Mouse (Mus musculus) activated CD4-positive, CD25-positive, alpha-beta regulatory T cell (primary cell): ENCODE measurements around the gene Reep6. TPM values are rescaled to one million over a fixed set of nuclear protein-coding genes. Genes with fewer than 3 reads are reported as not detected.

Source experiments
- polyA plus RNA-seq, 2 experiments: library from polyadenylated mRNA; unstranded; fragments of 100-300 nt; shearing (Covaris generic); gene quantifications; one replicate each; pipeline ENCODE4 v1.2.1; 2017

Reep6 gene
- under 1 TPM; 0.31 to 0.75 TPM for polyA plus RNA-seq

DNA sequence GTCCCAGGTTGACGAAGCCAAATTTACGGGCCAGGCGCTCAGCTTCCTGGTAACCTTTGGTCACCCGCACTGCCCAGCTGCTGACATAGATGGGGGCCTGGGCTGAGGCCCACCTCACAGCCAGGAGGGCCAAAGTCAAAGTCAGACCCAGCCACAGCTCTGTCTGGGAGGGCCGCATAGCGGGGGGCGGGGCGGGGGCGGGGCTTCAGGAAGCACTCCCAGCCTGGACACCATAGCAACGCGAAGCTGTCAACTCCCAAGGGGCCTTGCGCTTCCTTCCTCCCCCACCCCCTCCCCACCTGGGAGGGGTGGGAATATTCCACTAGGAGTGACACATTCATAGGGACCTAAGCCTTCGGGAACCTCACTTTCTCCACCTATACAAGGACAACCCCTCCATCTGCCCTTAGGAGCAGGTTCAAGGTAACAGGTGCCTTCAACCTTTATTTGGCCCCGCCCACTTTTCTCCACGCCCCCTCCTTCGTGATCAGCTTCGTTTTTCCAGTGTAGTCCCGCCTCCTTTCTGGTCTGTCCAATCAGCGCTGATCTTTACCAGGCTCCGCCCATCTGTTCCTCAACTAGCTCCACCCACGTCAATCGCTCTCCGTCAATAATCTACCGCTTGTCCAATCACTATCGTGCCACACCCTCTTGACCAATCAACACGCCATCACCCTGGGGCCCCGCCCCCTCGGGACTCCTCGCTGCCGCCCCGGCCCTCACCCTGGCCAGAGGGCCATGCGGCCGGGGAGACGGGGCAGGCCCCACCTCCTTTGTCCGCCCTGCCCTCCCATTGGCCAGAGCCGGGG lies at the start of gene Reep6, which contains the start of gene Pcsk4:
TSS of gene Reep6 (plus strand) at position 681 of the 809 bp plus-strand sequence.
TSS of gene Pcsk4 (minus strand) at position 226 of the 809 bp plus-strand sequence.

DNA sequence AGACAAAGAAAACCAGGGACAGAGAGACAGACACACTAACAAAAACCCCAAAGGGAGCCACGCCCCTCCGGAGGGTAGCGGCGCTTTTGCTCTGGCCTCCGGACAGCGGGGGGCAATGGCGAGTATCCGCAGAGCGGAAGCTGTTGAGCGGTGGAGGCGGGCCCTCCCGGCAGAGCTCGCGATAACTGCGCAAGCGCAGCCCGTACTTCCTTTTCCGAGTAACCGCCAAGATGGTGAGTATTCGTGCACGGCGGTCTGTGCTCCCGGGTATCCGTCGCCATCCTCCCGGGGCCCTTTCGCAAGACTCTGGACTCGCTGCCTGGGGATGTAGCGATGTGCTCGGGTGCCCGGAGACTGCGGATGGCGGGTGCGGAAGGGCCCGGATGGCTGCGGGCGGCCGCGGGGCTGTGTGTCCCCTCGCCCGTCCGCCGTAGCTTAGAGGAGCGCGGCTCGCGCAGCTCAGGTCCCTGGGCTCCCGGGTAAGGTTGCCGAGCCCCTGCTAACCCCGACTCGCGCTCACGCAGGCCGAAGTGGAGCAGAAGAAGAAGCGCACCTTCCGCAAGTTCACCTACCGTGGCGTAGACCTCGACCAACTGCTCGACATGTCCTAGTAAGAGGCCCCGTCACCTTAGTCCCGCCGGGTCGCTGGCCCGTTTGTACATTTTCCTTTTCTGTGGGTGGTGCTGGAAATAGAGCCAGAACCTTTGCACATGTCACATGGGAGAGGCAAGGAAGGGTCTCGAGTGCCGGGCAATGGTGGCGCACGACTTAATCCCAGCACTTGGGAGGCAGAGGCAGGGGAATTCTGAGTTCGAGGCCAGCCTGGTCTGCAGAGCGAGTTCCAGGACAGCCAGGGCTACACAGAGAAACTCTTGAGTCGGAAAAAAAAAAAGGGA lies 37.3 kb upstream of the Reep6 start, which contains the start of gene Rps15:
TSS of gene Rps15 (plus strand) at position 203 of the 896 bp plus-strand sequence.

DNA sequence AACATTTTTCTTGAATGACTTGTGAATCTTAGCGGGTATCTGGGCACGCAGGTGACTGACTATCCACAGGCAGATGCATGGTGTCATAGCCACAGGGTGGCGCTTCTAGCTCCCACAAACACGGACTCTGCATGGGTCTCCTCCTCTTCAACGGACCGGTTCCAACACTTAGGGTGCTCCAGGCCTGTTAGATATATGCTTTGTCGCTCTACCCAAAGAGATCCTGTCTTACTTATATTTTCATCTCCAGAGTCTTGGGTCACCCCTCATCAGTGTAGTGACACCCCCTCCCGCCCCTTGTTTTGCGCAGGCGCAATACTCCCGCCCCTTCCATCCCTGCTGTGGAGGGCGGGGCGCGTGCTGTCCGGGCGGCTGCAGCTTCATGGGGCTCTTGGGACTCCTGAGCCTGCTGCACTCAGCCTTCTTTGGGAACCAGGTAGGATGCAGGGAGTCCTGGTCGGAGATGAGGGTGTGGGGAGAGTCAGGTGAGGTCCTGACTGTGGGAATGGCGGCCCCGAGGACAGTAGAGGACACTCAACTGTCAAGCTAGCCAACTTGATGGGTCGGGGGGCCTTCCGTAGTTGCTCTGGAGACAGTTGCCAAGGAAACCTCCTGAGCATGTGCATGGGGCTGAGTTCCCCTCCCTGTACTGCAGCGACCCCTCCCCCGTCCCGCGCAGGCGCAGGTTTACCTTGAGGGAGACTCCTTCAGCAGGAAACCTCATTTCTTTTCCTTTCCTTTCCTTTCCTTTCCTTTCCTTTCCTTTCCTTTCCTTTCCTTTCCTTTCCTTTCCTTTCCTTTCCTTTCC lies 33.9 kb upstream of the Reep6 start, which contains the start of gene Apc2:
TSS of gene Apc2 (plus strand) at position 360 of the 808 bp plus-strand sequence.

DNA sequence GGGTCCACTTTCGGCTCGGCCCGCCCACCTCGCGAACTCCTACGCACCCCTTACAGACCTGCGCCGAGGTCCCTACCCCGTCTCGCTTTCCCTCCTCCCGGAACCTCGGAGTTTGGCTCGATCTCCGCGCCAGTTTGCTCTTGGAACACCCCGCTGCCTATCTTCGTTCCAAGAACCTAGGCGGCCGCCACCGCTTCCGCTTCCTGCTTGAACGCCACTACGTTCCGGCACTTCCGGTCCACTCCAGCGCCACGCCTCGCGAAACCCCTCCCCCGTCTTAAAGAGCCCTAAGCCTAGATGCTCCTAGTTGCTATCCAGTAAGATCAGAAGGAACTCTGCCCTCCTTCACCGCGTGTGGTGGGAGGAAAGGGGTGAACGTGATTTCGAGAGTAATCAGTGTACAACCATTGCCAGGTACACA lies 9.4 kb upstream of the Reep6 start, which contains the start of gene 2310011J03Rik:
TSS of gene 2310011J03Rik (minus strand) at position 198 of the 421 bp plus-strand sequence.

DNA sequence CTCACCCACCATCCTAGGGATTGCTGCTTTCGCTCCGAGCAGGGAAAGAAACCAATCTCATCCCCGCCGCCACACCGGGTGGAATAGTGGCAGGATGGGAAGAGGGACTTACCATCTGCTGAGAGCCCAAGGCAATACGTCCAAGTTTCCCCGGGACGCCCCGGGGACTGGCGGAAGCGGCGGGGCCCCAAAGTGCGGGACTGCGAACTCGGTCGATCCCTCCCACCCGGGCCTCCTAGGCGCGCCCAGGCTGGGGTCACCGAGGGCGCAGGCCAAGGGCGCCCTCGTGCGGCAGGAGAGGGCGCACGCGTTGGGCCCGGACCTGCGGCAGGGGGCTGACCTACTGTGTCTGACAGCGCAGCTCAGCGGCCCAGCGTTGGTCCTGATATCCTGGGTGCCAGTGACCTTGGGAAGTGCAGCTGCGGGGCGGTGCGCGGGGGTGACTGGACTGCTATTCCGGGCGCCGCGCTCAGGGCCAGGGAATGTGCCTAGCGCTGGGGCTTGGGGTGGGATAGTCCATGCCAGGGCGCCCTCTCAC lies 18.6 kb downstream of the Reep6 start, which contains the start of gene Adamtsl5:
TSS of gene Adamtsl5 (minus strand) at position 169 of the 538 bp plus-strand sequence.

DNA sequence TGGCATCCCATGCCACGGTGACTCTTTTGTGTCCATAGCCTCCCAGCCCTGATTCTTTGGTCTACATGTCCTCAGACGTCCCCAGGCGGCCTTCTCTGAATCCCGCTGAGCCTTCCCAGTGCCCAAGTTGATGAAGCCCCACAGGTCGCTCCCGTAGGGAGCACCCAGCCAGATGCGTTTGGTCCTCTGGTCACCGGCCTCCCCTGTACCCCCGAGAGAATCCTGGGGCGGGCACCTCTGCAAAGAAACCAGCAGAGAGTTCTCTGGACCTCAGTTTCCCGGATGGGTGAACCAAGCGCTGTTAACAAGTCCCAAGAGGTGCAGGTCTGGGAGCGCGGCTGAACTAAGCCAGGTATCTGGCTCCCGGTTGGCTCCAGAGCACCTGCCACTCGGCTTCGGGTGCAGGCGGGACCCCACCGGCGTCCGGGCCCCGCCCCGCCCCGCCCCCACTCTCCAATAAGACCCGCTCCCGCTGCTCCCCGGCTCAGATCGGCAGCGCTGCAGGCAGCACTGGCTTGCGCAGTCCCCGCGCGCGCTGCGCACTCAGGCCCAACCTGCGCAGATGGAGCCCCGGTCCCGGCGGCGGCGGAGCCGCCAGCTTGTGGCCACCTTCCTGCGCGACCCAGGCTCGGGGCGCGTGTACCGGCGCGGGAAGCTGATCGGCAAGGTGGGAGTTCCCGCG lies 26.4 kb downstream of the Reep6 start, which contains the start of gene Plk5:
TSS of gene Plk5 (plus strand) at position 459 of the 682 bp plus-strand sequence.

Other genes with a start within 250 kb of the Reep6 start
- gene Sbno2, start 224.4 kb upstream of the Reep6 start, polyA plus RNA-seq: 10 to 100 TPM; 34.5 to 48.9 TPM
- 10 to 100 TPM; 32.3 to 56.4 TPM for gene Stk11, start 214.2 kb upstream of the Reep6 start, polyA plus RNA-seq
- gene Atp5d, start 191.3 kb upstream of the Reep6 start, polyA plus RNA-seq: 100 to 1,000 TPM; 430 to 441 TPM
- gene Cbarp, start 189.1 kb upstream of the Reep6 start, polyA plus RNA-seq: 1 to 10 TPM; 1.8 to 1.9 TPM
- gene Midn, start 181.7 kb upstream of the Reep6 start, polyA plus RNA-seq: 1 to 10 TPM; 3.1 to 8.5 TPM
- gene Cirbp, start 164.0 kb upstream of the Reep6 start, polyA plus RNA-seq: 100 to 1,000 TPM; 134 to 324 TPM
- 10 to 100 TPM; 19.3 to 25.7 TPM for gene 1600002K03Rik, start 157.0 kb upstream of the Reep6 start, polyA plus RNA-seq
- gene Efna2, start 150.5 kb upstream of the Reep6 start, polyA plus RNA-seq: not detected
- 10 to 100 TPM; 70.6 to 76.2 TPM for gene Mum1, start 103.5 kb upstream of the Reep6 start, polyA plus RNA-seq
- 100 to 1,000 TPM; 209 to 294 TPM for gene Ndufs7, start 80.8 kb upstream of the Reep6 start, polyA plus RNA-seq
- 1 to 10 TPM in 1 of 2 experiments, under 1 TPM in 1; 0.42 to 1.2 TPM for gene Gamt, start 68.9 kb upstream of the Reep6 start, polyA plus RNA-seq
- 10 to 100 TPM; 76.9 to 90.0 TPM for gene Dazap1, start 68.5 kb upstream of the Reep6 start, polyA plus RNA-seq
- gene Rps15, start 37.5 kb upstream of the Reep6 start, polyA plus RNA-seq: 1,000 to 10,000 TPM in 1 of 2 experiments, 100 to 1,000 TPM in 1; 654 to 1,041 TPM
- under 1 TPM; 0.04 to 0.35 TPM for gene Apc2, start 34.0 kb upstream of the Reep6 start, polyA plus RNA-seq
- gene 2310011J03Rik, start 9.4 kb upstream of the Reep6 start, polyA plus RNA-seq: 10 to 100 TPM; 78.4 to 84.3 TPM
- gene Pcsk4, start 455 bp upstream of the Reep6 start, polyA plus RNA-seq: 10 to 100 TPM; 11.4 to 20.0 TPM
- not detected for gene Adamtsl5, start 18.5 kb downstream of the Reep6 start, polyA plus RNA-seq
- gene Plk5, start 26.5 kb downstream of the Reep6 start, polyA plus RNA-seq: not detected
- gene Mex3d, start 57.7 kb downstream of the Reep6 start, polyA plus RNA-seq: 1 to 10 TPM; 3.3 to 4.1 TPM
- 100 to 1,000 TPM; 134 to 152 TPM for gene Mbd3, start 69.6 kb downstream of the Reep6 start, polyA plus RNA-seq
- gene Uqcr11, start 76.9 kb downstream of the Reep6 start, polyA plus RNA-seq: 100 to 1,000 TPM; 265 TPM
- 100 to 1,000 TPM; 101 to 107 TPM for gene Tcf3, start 103.7 kb downstream of the Reep6 start, polyA plus RNA-seq
- under 1 TPM; 0.06 to 0.12 TPM for gene Onecut3, start 164.9 kb downstream of the Reep6 start, polyA plus RNA-seq
- under 1 TPM in 1 of 2 experiments, not detected in 1; 0.04 TPM for gene Atp8b3, start 209.2 kb downstream of the Reep6 start, polyA plus RNA-seq
- gene Rexo1, start 231.6 kb downstream of the Reep6 start, polyA plus RNA-seq: 10 to 100 TPM; 36.5 to 38.7 TPM
- gene Klf16, start 247.4 kb downstream of the Reep6 start, polyA plus RNA-seq: 10 to 100 TPM in 1 of 2 experiments, 1 to 10 TPM in 1; 7.3 to 11.4 TPM